Mouse (Mus musculus): ENCODE measurements around the gene Cnot6. TPM values are rescaled to one million over a fixed set of nuclear protein-coding genes. Genes with fewer than 3 reads are reported as not detected.

Cnot6 gene
- total RNA-seq, 1 experiment from 2014 or later = 53.2 TPM

GRCm38 (mm10) chr11:49662292-49662780 is 50.2 kb downstream of the Cnot6 start:
- no peak for ATAC-seq (replicated peaks; ENCODE audit: insufficient number of reproducible peaks, low FRiP score, low TSS enrichment, poor library complexity, severe bottlenecking)

- no peak for ATAC-seq (replicated peaks; ENCODE audit: insufficient number of reproducible peaks, low FRiP score, low TSS enrichment, poor library complexity, severe bottlenecking)
Measured at GRCm38 (mm10) chr11:49659470-49659799, 53.1 kb downstream of the Cnot6 start.

- ATAC-seq (replicated peaks; ENCODE audit: insufficient number of reproducible peaks, low FRiP score, low TSS enrichment, poor library complexity, severe bottlenecking) = no peak
Measured at GRCm38 (mm10) chr11:49658791-49659469, 53.6 kb downstream of the Cnot6 start.

GRCm38 (mm10) chr11:49658065-49658464 is 54.5 kb downstream of the Cnot6 start:
- ATAC-seq (replicated peaks; ENCODE audit: insufficient number of reproducible peaks, low FRiP score, low TSS enrichment, poor library complexity, severe bottlenecking) = no peak

- ATAC-seq (replicated peaks; ENCODE audit: insufficient number of reproducible peaks, low FRiP score, low TSS enrichment, poor library complexity, severe bottlenecking) = no peak
Measured at GRCm38 (mm10) chr11:49655501-49655900, 57.0 kb downstream of the Cnot6 start.

GRCm38 (mm10) chr11:49654651-49655050 is 57.9 kb downstream of the Cnot6 start:
- ATAC-seq (replicated peaks; ENCODE audit: insufficient number of reproducible peaks, low FRiP score, low TSS enrichment, poor library complexity, severe bottlenecking) = no peak

- ATAC-seq (replicated peaks; ENCODE audit: insufficient number of reproducible peaks, low FRiP score, low TSS enrichment, poor library complexity, severe bottlenecking) = no peak
Measured at GRCm38 (mm10) chr11:49653079-49653408, 59.5 kb downstream of the Cnot6 start.

- ATAC-seq (replicated peaks; ENCODE audit: insufficient number of reproducible peaks, low FRiP score, low TSS enrichment, poor library complexity, severe bottlenecking) = 0 out of 2 replicates have a peak, but pooled peaks have one; percentile 51
Measured at GRCm38 (mm10) chr11:49652401-49653078, 60.0 kb downstream of the Cnot6 start.

GRCm38 (mm10) chr11:49651762-49652322 is 60.7 kb downstream of the Cnot6 start:
- ATAC-seq (replicated peaks; ENCODE audit: insufficient number of reproducible peaks, low FRiP score, low TSS enrichment, poor library complexity, severe bottlenecking) = no peak

- ATAC-seq (replicated peaks; ENCODE audit: insufficient number of reproducible peaks, low FRiP score, low TSS enrichment, poor library complexity, severe bottlenecking) = no peak
Measured at GRCm38 (mm10) chr11:49650994-49651761, 61.3 kb downstream of the Cnot6 start.

GRCm38 (mm10) chr11:49650113-49650993 is 62.2 kb downstream of the Cnot6 start:
- ATAC-seq (replicated peaks; ENCODE audit: insufficient number of reproducible peaks, low FRiP score, low TSS enrichment, poor library complexity, severe bottlenecking) = no peak

GRCm38 (mm10) chr11:49645677-49646076 is 66.8 kb downstream of the Cnot6 start:
- no peak for ATAC-seq (replicated peaks; ENCODE audit: insufficient number of reproducible peaks, low FRiP score, low TSS enrichment, poor library complexity, severe bottlenecking)

GRCm38 (mm10) chr11:49636449-49636848 is 76.1 kb downstream of the Cnot6 start:
- ATAC-seq (replicated peaks; ENCODE audit: insufficient number of reproducible peaks, low FRiP score, low TSS enrichment, poor library complexity, severe bottlenecking) = no peak

GRCm38 (mm10) chr11:49635671-49636070 is 76.9 kb downstream of the Cnot6 start:
- no peak for ATAC-seq (replicated peaks; ENCODE audit: insufficient number of reproducible peaks, low FRiP score, low TSS enrichment, poor library complexity, severe bottlenecking)

GRCm38 (mm10) chr11:49634101-49634500 is 78.4 kb downstream of the Cnot6 start:
- no peak for ATAC-seq (replicated peaks; ENCODE audit: insufficient number of reproducible peaks, low FRiP score, low TSS enrichment, poor library complexity, severe bottlenecking)

GRCm38 (mm10) chr11:49632256-49632655 is 80.3 kb downstream of the Cnot6 start:
- no peak for ATAC-seq (replicated peaks; ENCODE audit: insufficient number of reproducible peaks, low FRiP score, low TSS enrichment, poor library complexity, severe bottlenecking)

- ATAC-seq (replicated peaks; ENCODE audit: insufficient number of reproducible peaks, low FRiP score, low TSS enrichment, poor library complexity, severe bottlenecking) = no peak
Measured at GRCm38 (mm10) chr11:49631154-49631553, 81.4 kb downstream of the Cnot6 start.

GRCm38 (mm10) chr11:49626748-49627147 is 85.8 kb downstream of the Cnot6 start:
- ATAC-seq (replicated peaks; ENCODE audit: insufficient number of reproducible peaks, low FRiP score, low TSS enrichment, poor library complexity, severe bottlenecking) = no peak
